Mouse (Mus musculus): Measurements from ENCODE around the gene Slpi. TPM values are rescaled to one million over a fixed set of nuclear protein-coding genes. Genes with fewer than 3 reads are reported as not detected.
A peak's percentile ranks its signal among the peaks of the same experiment; 100 is the strongest.

The Slpi gene
- polyA plus RNA-seq, 1 experiment from 2014 or later: not detected

DNA sequence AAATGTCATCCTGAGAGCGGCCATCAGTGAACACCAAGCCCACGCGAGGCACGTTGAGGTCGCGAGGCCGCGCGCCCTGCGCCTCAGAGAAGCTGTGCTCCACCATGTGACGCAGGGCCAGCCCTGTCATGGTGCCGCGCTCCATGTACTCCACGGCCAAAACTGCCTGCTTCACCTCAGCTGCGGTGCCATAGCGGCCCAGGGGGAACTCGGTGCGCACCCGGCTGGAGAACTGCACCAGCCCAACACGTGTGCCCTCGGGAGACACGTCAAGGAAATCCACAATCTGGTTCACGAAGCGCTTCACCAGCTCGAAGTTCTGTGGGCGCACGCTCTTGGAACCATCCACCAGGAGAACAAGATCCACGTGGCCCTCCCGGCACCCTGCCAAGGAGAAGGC lies 4.2 kb upstream of the Slpi start:
- Histone ChIP-seq H3K4me1 (ENCODE audit: control insufficient read depth, insufficient read depth, low read length) (no peaks in the 10 kb centered on the region), H3K9ac (replicated peaks; ENCODE audit: low read depth, low read length) (no peak overlapping the region), H3K36me3 (ENCODE audit: control insufficient read depth, insufficient read depth, low read length) (no peaks in the 10 kb centered on the region), H3K4me2 (ENCODE audit: low read depth, low read length) (no peak overlapping the region), H3K27ac (ENCODE audit: low read depth, low read length) (no peak overlapping the region), H3K4me3 (ENCODE audit: low read depth, low read length) (no peak overlapping the region), H3K27me3 (ENCODE audit: control insufficient read depth, insufficient read depth, low read length) (no peaks in the 10 kb centered on the region), H3K9me3 (ENCODE audit: control insufficient read depth, low read length) (no peaks in the 10 kb centered on the region)
- 80% methylated on average over 29 of the region's 29 CpGs for WGBS
- no peak for ATAC-seq (ENCODE audit: low read depth)

DNA sequence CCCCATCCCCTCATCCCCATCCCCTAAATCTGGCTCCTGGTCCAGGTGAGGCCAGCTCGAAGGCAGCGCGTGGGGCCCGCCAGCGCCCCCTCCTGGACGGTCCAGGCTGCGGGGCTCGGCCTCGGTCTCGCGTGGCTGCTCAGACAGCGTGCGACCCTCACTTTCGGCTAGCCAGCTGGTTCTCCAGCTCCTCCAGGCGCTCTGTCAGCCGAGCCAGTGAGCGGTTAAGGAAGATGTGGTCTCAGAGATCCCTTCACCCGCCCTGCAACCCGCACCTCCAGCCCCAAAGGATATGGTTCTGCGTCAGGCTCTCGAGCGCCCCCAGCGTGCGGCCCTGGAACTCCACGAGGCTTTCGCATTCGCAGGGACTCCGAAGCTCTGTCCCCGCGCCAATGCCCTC lies 604 bp upstream of the Slpi start:
- peak overlapping the region; percentile 66 for H3K4me2 ChIP-seq (ENCODE audit: low read depth, low read length)
- H3K27me3 ChIP-seq (ENCODE audit: control insufficient read depth, insufficient read depth, low read length): no peaks in the 10 kb centered on the region
- WGBS: 1% methylated on average over 28 of the region's 30 CpGs
- peak overlapping the region; percentile 57; the same call in 1 of the 2 replicates for H3K27ac ChIP-seq (ENCODE audit: low read depth, low read length)
- no peaks in the 10 kb centered on the region for H3K36me3 ChIP-seq (ENCODE audit: control insufficient read depth, insufficient read depth, low read length)
- peak overlapping the region; percentile 52 for H3K9ac ChIP-seq (replicated peaks; ENCODE audit: low read depth, low read length)
- H3K4me1 ChIP-seq (ENCODE audit: control insufficient read depth, insufficient read depth, low read length): peaks cover 8% of the 10 kb centered on the region; the same call in 1 of the 2 replicates
- ATAC-seq (ENCODE audit: low read depth): peak; percentile 67
- no peaks in the 10 kb centered on the region for H3K9me3 ChIP-seq (ENCODE audit: control insufficient read depth, low read length)
- H3K4me3 ChIP-seq (ENCODE audit: low read depth, low read length): peak overlapping the region; percentile 35

DNA sequence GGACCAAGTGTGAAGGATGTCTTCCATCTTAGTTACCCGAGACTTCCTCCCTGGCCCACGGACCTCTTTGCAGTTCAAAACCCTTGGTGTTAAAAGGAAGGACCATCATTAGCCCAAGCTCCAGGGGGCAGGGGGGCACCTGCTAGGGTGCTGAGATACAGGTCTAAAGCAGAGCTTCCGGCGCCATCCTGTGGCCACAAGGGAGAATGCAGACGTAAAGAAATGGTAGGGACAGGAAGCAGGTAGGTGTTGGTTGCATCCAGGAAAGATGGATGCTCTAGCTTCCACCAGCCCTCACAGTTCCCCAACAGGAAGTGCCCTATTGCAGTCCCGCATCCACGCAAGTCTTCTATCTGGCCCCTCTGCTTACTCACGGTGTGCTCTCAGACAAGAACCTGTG lies 1.9 kb downstream of the Slpi start:
- H3K4me2 ChIP-seq (ENCODE audit: low read depth, low read length): no peak overlapping the region
- no peaks in the 10 kb centered on the region for H3K36me3 ChIP-seq (ENCODE audit: control insufficient read depth, insufficient read depth, low read length)
- no peak overlapping the region for H3K9ac ChIP-seq (replicated peaks; ENCODE audit: low read depth, low read length)
- ATAC-seq (ENCODE audit: low read depth): no peak
- H3K4me1 ChIP-seq (ENCODE audit: control insufficient read depth, insufficient read depth, low read length): peaks cover 8% of the 10 kb centered on the region; the same call in 1 of the 2 replicates
- no peak overlapping the region for H3K4me3 ChIP-seq (ENCODE audit: low read depth, low read length)
- WGBS: 16% methylated on average over 8 of the region's 8 CpGs
- H3K27ac ChIP-seq (ENCODE audit: low read depth, low read length): no peak overlapping the region
- no peaks in the 10 kb centered on the region for H3K27me3 ChIP-seq (ENCODE audit: control insufficient read depth, insufficient read depth, low read length)
- no peaks in the 10 kb centered on the region for H3K9me3 ChIP-seq (ENCODE audit: control insufficient read depth, low read length)

DNA sequence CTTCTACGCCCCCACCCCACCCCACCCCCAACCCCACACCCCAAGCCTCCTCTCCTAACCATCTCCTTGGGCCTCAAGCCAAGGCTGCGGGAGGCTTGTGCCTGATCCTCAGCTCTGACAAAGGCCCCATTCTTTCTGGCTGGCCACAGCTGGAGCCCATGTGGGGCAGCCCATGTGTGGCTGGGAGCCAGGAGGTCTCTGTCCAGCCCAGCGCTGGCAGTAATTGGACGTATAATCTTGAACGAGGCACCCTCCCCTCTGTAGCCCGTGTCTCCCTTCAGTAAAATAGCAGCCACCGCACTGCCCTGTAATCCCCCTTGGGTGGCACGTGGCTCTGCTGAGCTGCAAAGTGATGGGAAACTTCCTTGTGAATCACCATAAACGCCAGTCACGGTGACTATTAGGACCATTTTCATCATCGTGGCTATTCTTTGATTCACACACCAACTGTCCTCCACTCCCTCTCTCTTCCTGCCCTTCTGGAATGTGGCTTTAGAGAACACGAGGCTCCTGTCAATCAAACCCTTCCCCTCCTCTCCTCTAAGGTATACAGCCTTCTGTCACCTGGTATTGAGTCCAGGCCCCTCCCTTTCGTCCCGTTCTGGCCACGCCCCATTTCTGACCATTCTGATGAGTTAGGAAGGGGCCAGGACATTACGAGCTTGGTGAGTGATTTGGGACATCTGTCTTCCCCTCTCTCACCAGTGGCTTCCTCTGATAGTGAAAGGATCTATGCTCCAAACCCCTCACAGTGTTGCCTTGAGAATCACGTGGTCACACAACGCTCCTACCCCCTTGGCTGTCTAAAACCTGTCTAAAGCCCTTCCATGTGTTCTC lies 2.8 kb downstream of the Slpi start:
- Histone ChIP-seq H3K9me3 (ENCODE audit: control insufficient read depth, low read length) (no peaks in the 10 kb centered on the region), H3K27me3 (ENCODE audit: control insufficient read depth, insufficient read depth, low read length) (no peaks in the 10 kb centered on the region), H3K4me3 (ENCODE audit: low read depth, low read length) (no peak overlapping the region), H3K27ac (ENCODE audit: low read depth, low read length) (no peak overlapping the region), H3K4me2 (ENCODE audit: low read depth, low read length) (peak overlapping the region; percentile 7; the same call in 1 of the 2 replicates), H3K36me3 (ENCODE audit: control insufficient read depth, insufficient read depth, low read length) (no peaks in the 10 kb centered on the region), H3K9ac (replicated peaks; ENCODE audit: low read depth, low read length) (no peak overlapping the region), H3K4me1 (ENCODE audit: control insufficient read depth, insufficient read depth, low read length) (peaks cover 8% of the 10 kb centered on the region; the same call in 1 of the 2 replicates)
- WGBS: 9% methylated on average over 17 of the region's 18 CpGs
- ATAC-seq (ENCODE audit: low read depth): peak; percentile 71

GRCm38 (mm10) chr2:164383656-164384399 lies 5.1 kb downstream of the Slpi start:
- Histone ChIP-seq H3K27me3 (ENCODE audit: control insufficient read depth, insufficient read depth, low read length) (no peaks in the 10 kb centered on the region), H3K4me2 (ENCODE audit: low read depth, low read length) (no peak overlapping the region), H3K9ac (replicated peaks; ENCODE audit: low read depth, low read length) (no peak overlapping the region), H3K9me3 (ENCODE audit: control insufficient read depth, low read length) (no peaks in the 10 kb centered on the region), H3K4me1 (ENCODE audit: control insufficient read depth, insufficient read depth, low read length) (peaks cover 8% of the 10 kb centered on the region; the same call in 1 of the 2 replicates), H3K36me3 (ENCODE audit: control insufficient read depth, insufficient read depth, low read length) (no peaks in the 10 kb centered on the region), H3K4me3 (ENCODE audit: low read depth, low read length) (no peak overlapping the region), H3K27ac (ENCODE audit: low read depth, low read length) (no peak overlapping the region)
- ATAC-seq (ENCODE audit: low read depth): no peak
- 46% methylated on average over 11 of the region's 11 CpGs for WGBS

GRCm38 (mm10) chr2:164382971-164383370 lies 5.9 kb downstream of the Slpi start:
- H3K4me2 ChIP-seq (ENCODE audit: low read depth, low read length): no peak overlapping the region
- H3K27ac ChIP-seq (ENCODE audit: low read depth, low read length): no peak overlapping the region
- WGBS: 86% methylated on average over 3 of the region's 3 CpGs
- ATAC-seq (ENCODE audit: low read depth): no peak
- H3K36me3 ChIP-seq (ENCODE audit: control insufficient read depth, insufficient read depth, low read length): no peaks in the 10 kb centered on the region
- H3K4me1 ChIP-seq (ENCODE audit: control insufficient read depth, insufficient read depth, low read length): peaks cover 8% of the 10 kb centered on the region; the same call in 1 of the 2 replicates
- no peak overlapping the region for H3K9ac ChIP-seq (replicated peaks; ENCODE audit: low read depth, low read length)
- H3K9me3 ChIP-seq (ENCODE audit: control insufficient read depth, low read length): no peaks in the 10 kb centered on the region
- H3K27me3 ChIP-seq (ENCODE audit: control insufficient read depth, insufficient read depth, low read length): no peaks in the 10 kb centered on the region
- no peak overlapping the region for H3K4me3 ChIP-seq (ENCODE audit: low read depth, low read length)

GRCm38 (mm10) chr2:164381726-164382125 lies 7.2 kb downstream of the Slpi start:
- ATAC-seq (ENCODE audit: low read depth): no peak
- Histone ChIP-seq H3K27me3 (ENCODE audit: control insufficient read depth, insufficient read depth, low read length) (no peaks in the 10 kb centered on the region), H3K4me3 (ENCODE audit: low read depth, low read length) (no peak overlapping the region), H3K4me2 (ENCODE audit: low read depth, low read length) (no peak overlapping the region), H3K36me3 (ENCODE audit: control insufficient read depth, insufficient read depth, low read length) (no peaks in the 10 kb centered on the region), H3K4me1 (ENCODE audit: control insufficient read depth, insufficient read depth, low read length) (peaks cover 8% of the 10 kb centered on the region; the same call in 1 of the 2 replicates), H3K9me3 (ENCODE audit: control insufficient read depth, low read length) (no peaks in the 10 kb centered on the region), H3K27ac (ENCODE audit: low read depth, low read length) (no peak overlapping the region), H3K9ac (replicated peaks; ENCODE audit: low read depth, low read length) (no peak overlapping the region)
- WGBS: 75% methylated on average over 8 of the region's 8 CpGs

DNA sequence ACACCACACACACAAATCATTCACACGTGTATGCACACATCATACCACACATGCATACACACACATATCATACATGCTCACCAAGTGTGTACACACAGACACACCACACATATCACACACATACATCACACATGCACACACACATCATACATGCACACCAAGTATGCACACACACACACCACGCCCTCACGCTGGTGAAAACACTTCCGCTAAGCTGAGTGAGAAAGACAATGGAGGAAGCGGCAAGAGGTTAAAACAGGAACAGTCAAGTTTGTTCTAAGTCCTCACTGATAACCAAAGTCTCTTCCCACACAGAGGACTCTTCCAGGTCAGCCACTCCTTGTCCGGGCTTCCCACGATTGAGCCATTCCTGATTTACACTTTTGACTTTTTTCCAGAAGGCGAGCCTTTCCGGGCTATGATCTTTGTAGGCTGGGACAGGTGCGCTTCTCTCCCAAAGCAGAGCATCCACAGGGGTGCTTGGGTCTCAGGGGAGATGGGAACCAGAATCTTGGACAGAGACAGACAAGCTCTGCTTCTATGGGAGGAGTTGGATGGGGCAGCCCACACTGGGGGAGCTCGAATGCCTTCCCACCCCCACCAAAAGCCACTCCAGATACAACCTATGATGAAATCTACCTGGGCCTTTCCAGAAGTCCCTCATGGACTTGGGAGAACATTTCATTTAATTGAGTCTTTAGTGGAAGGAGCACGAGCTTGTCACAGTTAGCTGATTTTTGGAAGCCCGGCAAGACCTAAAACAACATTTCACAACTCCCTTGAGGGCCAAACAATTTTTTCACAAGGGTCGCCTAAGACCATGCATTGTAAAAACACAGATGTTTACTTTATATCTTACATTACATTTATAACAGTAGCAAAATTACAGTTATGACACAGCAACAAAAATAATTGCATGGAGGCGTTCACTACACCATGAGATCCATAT lies 11.1 kb downstream of the Slpi start:
- Histone ChIP-seq H3K4me3 (ENCODE audit: low read depth, low read length) (no peak overlapping the region), H3K27ac (ENCODE audit: low read depth, low read length) (no peak overlapping the region), H3K4me2 (ENCODE audit: low read depth, low read length) (no peak overlapping the region), H3K4me1 (ENCODE audit: control insufficient read depth, insufficient read depth, low read length) (no peaks in the 10 kb centered on the region), H3K9ac (replicated peaks; ENCODE audit: low read depth, low read length) (no peak overlapping the region), H3K36me3 (ENCODE audit: control insufficient read depth, insufficient read depth, low read length) (no peaks in the 10 kb centered on the region), H3K9me3 (ENCODE audit: control insufficient read depth, low read length) (no peaks in the 10 kb centered on the region), H3K27me3 (ENCODE audit: control insufficient read depth, insufficient read depth, low read length) (no peaks in the 10 kb centered on the region)
- WGBS: 94% methylated on average over 15 of the region's 15 CpGs
- ATAC-seq (ENCODE audit: low read depth): no peak
